22 mouse cellular contexts compared by ENCODE assay signal in genomic region chr10:120323584-120324203, GRCm38 (mm10).
DNase-seq lines count a peak whose midpoint lies in the region; ATAC-seq and TF ChIP-seq lines count a peak whose summit lies in the region.
"Had no signal": no experiment of that assay in that cellular context is flagged by ENCODE, and none has a peak within 500 bp of the region (broad histone marks: within the 10 kb centered on the region; RNA-seq: fewer than 3 reads in every experiment).

No protein-coding gene starts in this region.

- H3K4me1 ChIP-seq in liver, embryonic 16.5 days (ENCODE audit: control insufficient read depth, low read depth, low read length), result no peaks in the 10 kb centered on the region; the same call in 1 of the 2 replicates
- peaks cover 8% of the 10 kb centered on the region; the same call in 1 of the 2 replicates for H3K4me1 ChIP-seq in liver, embryonic 11.5 days (replicated peaks; ENCODE audit: control insufficient read depth, insufficient read depth, low read length)
- no peaks in the 10 kb centered on the region for H3K4me1 ChIP-seq in lung, postnatal 0 days (ENCODE audit: insufficient read depth, low read depth, low read length)
- H3K4me1 ChIP-seq: forebrain, embryonic 12.5 days; hindbrain, embryonic 12.5 days; liver, embryonic 15.5 days; midbrain, embryonic 13.5 days; neural tube, embryonic 15.5 days had no signal

- DNase-seq in liver, embryonic 11.5 days (ENCODE audit: low spot score), result no peak
- peak; percentile 17 for DNase-seq in ZHBTc4 (ENCODE audit: low read depth, low spot score)
- peak; percentile 2 for DNase-seq in induced T-regulatory cell, adult 2 months (ENCODE audit: low read depth)
- no peak for DNase-seq in lung, postnatal 0 days (ENCODE audit: low spot score)
- DNase-seq in kidney, postnatal 25 days, result no peak
- no peak for DNase-seq in adrenal gland, postnatal 36 days
- DNase-seq: cerebellum, adult 9-10 months; gastrocnemius, adult 2 months; heart, adult 11 months; kidney, adult 9 months; kidney, postnatal 4 days; layer of hippocampus, adult 9-11 months; lung, postnatal 4 days; right cerebral cortex, postnatal 25 days; thymus, adult 18-20 months had no signal

- TF ChIP-seq CTCF in lung, postnatal 0 days (IDR thresholded peaks at IDR 0.05), result no peak

- H3K4me3 ChIP-seq in liver, embryonic 16.5 days (ENCODE audit: low read depth, low read length), result no peak overlapping the region
- H3K4me3 ChIP-seq in liver, embryonic 11.5 days (ENCODE audit: low read depth, low read length), result no peak overlapping the region
- no peak overlapping the region for H3K4me3 ChIP-seq in lung, postnatal 0 days (ENCODE audit: low read depth, low read length)
- H3K4me3 ChIP-seq: forebrain, embryonic 12.5 days; gastrocnemius, adult 2 months; hindbrain, embryonic 12.5 days; liver, embryonic 15.5 days; midbrain, embryonic 13.5 days; neural tube, embryonic 15.5 days had no signal

- no peak for ATAC-seq in liver, embryonic 16.5 days (ENCODE audit: low read depth)
- ATAC-seq in liver, embryonic 11.5 days (replicated peaks; ENCODE audit: low FRiP score), result no peak; the same call in 1 of the 2 replicates
- ATAC-seq in neutrophil, adult 5-6 weeks (ENCODE audit: extremely low read depth, insufficient number of reproducible peaks, low FRiP score, poor library complexity, severe bottlenecking), result peak; percentile 65
- ATAC-seq in lung, postnatal 0 days, result no peak
- ATAC-seq: midbrain, embryonic 13.5 days had no signal

- no peaks in the 10 kb centered on the region for H3K9me3 ChIP-seq in liver, embryonic 16.5 days (replicated peaks; ENCODE audit: control insufficient read depth, low read length)
- no peaks in the 10 kb centered on the region for H3K9me3 ChIP-seq in liver, embryonic 11.5 days (ENCODE audit: control insufficient read depth, low read length)
- no peaks in the 10 kb centered on the region for H3K9me3 ChIP-seq in lung, postnatal 0 days (ENCODE audit: low read length)
- H3K9me3 ChIP-seq: forebrain, embryonic 12.5 days; hindbrain, embryonic 12.5 days; liver, embryonic 15.5 days; midbrain, embryonic 13.5 days; neural tube, embryonic 15.5 days had no signal

- no peak overlapping the region for H3K9ac ChIP-seq in liver, embryonic 16.5 days (ENCODE audit: low read depth, low read length)
- no peak overlapping the region for H3K9ac ChIP-seq in liver, embryonic 11.5 days (ENCODE audit: low read depth, low read length)
- H3K9ac ChIP-seq in lung, postnatal 0 days (replicated peaks; ENCODE audit: low read depth), result no peak overlapping the region
- H3K9ac ChIP-seq: forebrain, embryonic 12.5 days; hindbrain, embryonic 12.5 days; liver, embryonic 15.5 days; midbrain, embryonic 13.5 days; neural tube, embryonic 15.5 days had no signal

- 34% methylated on average over 11 of the region's 11 CpGs for WGBS in liver, embryonic 16.5 days (ENCODE audit: insufficient replicate concordance)
- 47% methylated on average over 11 of the region's 11 CpGs for WGBS in liver, embryonic 11.5 days
- WGBS in lung, postnatal 0 days, result 73% methylated on average over 11 of the region's 11 CpGs

- no peak overlapping the region for H3K4me2 ChIP-seq in liver, embryonic 16.5 days (ENCODE audit: low read depth, low read length)
- no peak overlapping the region; the same call in 1 of the 2 replicates for H3K4me2 ChIP-seq in liver, embryonic 11.5 days
- H3K4me2 ChIP-seq in lung, postnatal 0 days (replicated peaks; ENCODE audit: low read depth, low read length), result no peak overlapping the region
- H3K4me2 ChIP-seq: forebrain, embryonic 12.5 days; hindbrain, embryonic 12.5 days; liver, embryonic 15.5 days; midbrain, embryonic 13.5 days; neural tube, embryonic 15.5 days had no signal

- H3K36me3 ChIP-seq in liver, embryonic 16.5 days (ENCODE audit: control insufficient read depth, insufficient read depth), result no peaks in the 10 kb centered on the region
- no peaks in the 10 kb centered on the region for H3K36me3 ChIP-seq in liver, embryonic 11.5 days (ENCODE audit: control insufficient read depth, insufficient read depth, low read length)
- no peaks in the 10 kb centered on the region for H3K36me3 ChIP-seq in lung, postnatal 0 days (ENCODE audit: insufficient read depth, low read length)
- H3K36me3 ChIP-seq: forebrain, embryonic 12.5 days; hindbrain, embryonic 12.5 days; liver, embryonic 15.5 days; midbrain, embryonic 13.5 days; neural tube, embryonic 15.5 days had no signal

- TF ChIP-seq EP300 in lung, postnatal 0 days (IDR thresholded peaks at IDR 0.05), result no peak

- H3K27ac ChIP-seq in liver, embryonic 16.5 days (ENCODE audit: low read length), result 0 out of 2 replicates have a peak overlapping the region, but pooled peaks have one; percentile 24
- H3K27ac ChIP-seq in liver, embryonic 11.5 days (ENCODE audit: low read depth, low read length), result no peak overlapping the region
- H3K27ac ChIP-seq in lung, postnatal 0 days (ENCODE audit: low read length), result no peak overlapping the region
- H3K27ac ChIP-seq: forebrain, embryonic 12.5 days; gastrocnemius, adult 2 months; hindbrain, embryonic 12.5 days; liver, embryonic 15.5 days; midbrain, embryonic 13.5 days; neural tube, embryonic 15.5 days had no signal

- no peaks in the 10 kb centered on the region for H3K27me3 ChIP-seq in liver, embryonic 16.5 days (ENCODE audit: control insufficient read depth, insufficient read depth, low read depth, low read length)
- H3K27me3 ChIP-seq in liver, embryonic 11.5 days (replicated peaks; ENCODE audit: control insufficient read depth, insufficient read depth, low read length), result no peaks in the 10 kb centered on the region
- no peaks in the 10 kb centered on the region for H3K27me3 ChIP-seq in lung, postnatal 0 days (replicated peaks; ENCODE audit: insufficient read depth, low read length)
- H3K27me3 ChIP-seq: forebrain, embryonic 12.5 days; hindbrain, embryonic 12.5 days; liver, embryonic 15.5 days; midbrain, embryonic 13.5 days; neural tube, embryonic 15.5 days had no signal

Comparison
In these comparisons a context has a peak if more than half of its experiments do, and no peak if none do; other contexts are left out.
1. DNase-seq: peak in ZHBTc4 (single experiment) and induced T-regulatory cell, adult 2 months (single experiment); none in liver, embryonic 11.5 days (single experiment), lung, postnatal 0 days (single experiment), kidney, postnatal 25 days (0 of 2) and adrenal gland, postnatal 36 days (0 of 2).